Mouse (Mus musculus) midbrain, postnatal 0 days (tissue): ENCODE results near the gene Cpsf3. TPM values are rescaled to one million over a fixed set of nuclear protein-coding genes. Genes with fewer than 3 reads are reported as not detected.

Experiments used
- ATAC-seq: fragments of 200-750 bp; cut with Nextera tagmentation; 2 replicates; pipeline ENCODE4 v1.8.0; 2017; ENCODE audit warnings: moderate number of reproducible peaks, mild to moderate bottlenecking, moderate TSS enrichment, moderate library complexity; ENCODE audit not compliant: low FRiP score
- DNase-seq: peaks from one replicate; pipeline ENCODE4 v3.0.0-alpha.2; 2015; ENCODE audit warnings: low spot score
- H3K27ac ChIP-seq: fragments of 300-500 bp; sonication (generic); 2 replicates; pipeline ENCODE4 v1.5.1; 2014; ENCODE audit warnings: low read depth, mild to moderate bottlenecking, low read length, mixed read lengths
- H3K27me3 ChIP-seq: fragments of 300-500 bp; sonication (generic); 2 replicates; pipeline ENCODE4 v1.6.1; 2014; ENCODE audit warnings: low read length, control low read depth, mixed read lengths; ENCODE audit not compliant: insufficient read depth
- H3K36me3 ChIP-seq: fragments of 300-500 bp; sonication (generic); 2 replicates; pipeline ENCODE4 v1.6.1; 2014; ENCODE audit warnings: low read length, control low read depth, mixed read lengths; ENCODE audit not compliant: insufficient read depth
- H3K4me1 ChIP-seq: fragments of 300-500 bp; sonication (generic); 2 replicates; pipeline ENCODE4 v1.6.1; 2014; ENCODE audit warnings: mild to moderate bottlenecking, control low read depth, antibody characterized with exemption, low read length, mixed read lengths; ENCODE audit not compliant: insufficient read depth
- H3K4me2 ChIP-seq: fragments of 300-500 bp; sonication (generic); 2 replicates; pipeline ENCODE4 v1.6.1; 2014; ENCODE audit warnings: low read depth, mild to moderate bottlenecking, low read length, mixed read lengths; ENCODE audit not compliant: poor library complexity, severe bottlenecking
- H3K4me3 ChIP-seq: fragments of 300-500 bp; sonication (generic); 2 replicates; pipeline ENCODE4 v1.5.1; 2014; ENCODE audit warnings: low read depth, mild to moderate bottlenecking, low read length, moderate library complexity
- H3K9ac ChIP-seq: fragments of 300-500 bp; sonication (generic); replicated peaks from 2 replicates; pipeline ENCODE4 v1.6.1; 2014; ENCODE audit warnings: mild to moderate bottlenecking, low read length, moderate library complexity, mixed read lengths; ENCODE audit not compliant: poor library complexity, severe bottlenecking
- H3K9me3 ChIP-seq: fragments of 300-500 bp; sonication (generic); 2 replicates; pipeline ENCODE4 v1.6.1; 2016; ENCODE audit warnings: low read length, control low read depth
- CTCF ChIP-seq: IDR thresholded peaks from 2 replicates; pipeline ENCODE4 v1.5.1; 2016; ENCODE audit warnings: antibody characterized with exemption, mild to moderate bottlenecking
- WGBS: fragments of 180-500 bp; shearing (Covaris S2); extraction: QIAGEN DNeasy Blood & Tissue Kit; methylation state at CpG from one replicate; pipeline ENCODE4 v1.1.7; 2014; 5-methylcytosine and 5-hydroxymethylcytosine counted together
- polyA plus RNA-seq: library from polyadenylated mRNA; unstranded; fragments of >200 nt; fragmentation: Nextera tagmentation; extraction: Ambion mirVana; gene quantifications from 2 replicates; pipeline ENCODE4 v1.2.1, GENCODE M21; 2015
- total RNA-seq: library from RNA; depleted of rRNA; stranded (reverse); fragments of >200 nt; gene quantifications from 2 replicates; pipeline ENCODE4 v1.2.3, GENCODE M21; 2014

Cpsf3 gene
- total and polyA plus RNA-seq, 2 experiments from 2014 or later: 39.4 to 69.1 TPM

- H3K9ac ChIP-seq: no peak overlapping the region
- no peaks in the 10 kb centered on the region for H3K9me3 ChIP-seq
- no peak overlapping the region for H3K4me2 ChIP-seq
- DNase-seq (no peak), ATAC-seq (no peak)
- peaks cover 46% of the 10 kb centered on the region for H3K36me3 ChIP-seq
- WGBS: 82% methylated on average over 2 of the region's 2 CpGs
- no peak overlapping the region for H3K4me3 ChIP-seq
- H3K27me3 ChIP-seq: no peaks in the 10 kb centered on the region
- TF ChIP-seq CTCF: no peak
- no peaks in the 10 kb centered on the region for H3K4me1 ChIP-seq
- no peak overlapping the region for H3K27ac ChIP-seq
Observed at GRCm38 (mm10) chr12:21266784-21267098, 18.4 kb upstream of the Cpsf3 start.

- H3K4me3 ChIP-seq: no peak overlapping the region
- TF ChIP-seq CTCF: no peak
- H3K9me3 ChIP-seq: no peaks in the 10 kb centered on the region
- 93% methylated on average over 8 of the region's 8 CpGs for WGBS
- H3K4me1 ChIP-seq: no peaks in the 10 kb centered on the region
- no peak for ATAC-seq
- no peak overlapping the region for H3K27ac ChIP-seq
- H3K36me3 ChIP-seq: peaks cover 48% of the 10 kb centered on the region
- H3K4me2 ChIP-seq: no peak overlapping the region
- H3K27me3 ChIP-seq: no peaks in the 10 kb centered on the region
- DNase-seq: no peak
- H3K9ac ChIP-seq: no peak overlapping the region
Observed at GRCm38 (mm10) chr12:21268083-21268616, 17.0 kb upstream of the Cpsf3 start.

GRCm38 (mm10) chr12:21274446-21274845 is 10.7 kb upstream of the Cpsf3 start:
- Histone ChIP-seq H3K36me3 (peaks cover 24% of the 10 kb centered on the region), H3K4me1 (no peaks in the 10 kb centered on the region), H3K4me2 (no peak overlapping the region), H3K4me3 (no peak overlapping the region), H3K9ac (no peak overlapping the region), H3K9me3 (no peaks in the 10 kb centered on the region), H3K27ac (no peak overlapping the region), H3K27me3 (no peaks in the 10 kb centered on the region)
- TF ChIP-seq CTCF: no peak
- 74% methylated on average over 7 of the region's 7 CpGs for WGBS
- peak; percentile 15 for DNase-seq
- no peak for ATAC-seq

- Histone ChIP-seq H3K4me3 (no peak overlapping the region), H3K4me1 (no peaks in the 10 kb centered on the region), H3K9ac (no peak overlapping the region), H3K27ac (no peak overlapping the region), H3K36me3 (peaks cover under 1% of the 10 kb centered on the region; the same call in 1 of the 2 replicates), H3K9me3 (no peaks in the 10 kb centered on the region), H3K4me2 (no peak overlapping the region), H3K27me3 (no peaks in the 10 kb centered on the region)
- ATAC-seq (no peak), DNase-seq (no peak)
- no peak for TF ChIP-seq CTCF
- 74% methylated on average over 1 of the region's 1 CpGs for WGBS
Observed at GRCm38 (mm10) chr12:21277352-21277864, 7.8 kb upstream of the Cpsf3 start.

- H3K27me3 ChIP-seq: no peaks in the 10 kb centered on the region
- H3K4me2 ChIP-seq: peak overlapping the region; percentile 87
- DNase-seq (peak; percentile 58), ATAC-seq (peak; percentile 86)
- no peak for TF ChIP-seq CTCF
- WGBS: under 1% methylated on average over 44 of the region's 47 CpGs
- H3K4me1 ChIP-seq: peaks cover 14% of the 10 kb centered on the region
- H3K4me3 ChIP-seq: peak overlapping the region; percentile 85
- no peaks in the 10 kb centered on the region for H3K9me3 ChIP-seq
- H3K27ac ChIP-seq: peak overlapping the region; percentile 63
- H3K36me3 ChIP-seq: peaks cover 9% of the 10 kb centered on the region
- peak overlapping the region; percentile 74 for H3K9ac ChIP-seq
Observed at GRCm38 (mm10) chr12:21285508-21286242, 484 bp downstream of the Cpsf3 start.

GRCm38 (mm10) chr12:21286243-21286622 is 1.0 kb downstream of the Cpsf3 start, which contains the start of gene Itgb1bp1:
Itgb1bp1 (minus strand) TSS chr12:21286284.
- H3K27me3 ChIP-seq: no peaks in the 10 kb centered on the region
- DNase-seq (peak; percentile 99), ATAC-seq (peak; percentile 96)
- peak; percentile 12; the same call in 1 of the 2 replicates for TF ChIP-seq CTCF
- peak within 1 kb of the TSS; percentile 85 for H3K4me3 ChIP-seq
- H3K36me3 ChIP-seq: peaks cover 9% of the 10 kb centered on the region
- H3K9ac ChIP-seq: peak within 1 kb of the TSS; percentile 84
- H3K9me3 ChIP-seq: no peaks in the 10 kb centered on the region
- WGBS: under 1% methylated on average over 28 of the region's 28 CpGs
- H3K4me2 ChIP-seq: peak within 1 kb of the TSS; percentile 87
- peaks cover 14% of the 10 kb centered on the region for H3K4me1 ChIP-seq
- H3K27ac ChIP-seq: peak within 1 kb of the TSS; percentile 89
